Mouse (Mus musculus) right cerebral cortex, postnatal 36 days (tissue): Measurements from ENCODE around the gene Taco1.
A peak's percentile ranks its signal among the peaks of the same experiment; 100 is the strongest.
"Not testable (repeated sequence)": the region's sequence is repeated elsewhere in the genome, so short reads cannot be mapped to it uniquely, and the experiment has no call there.

Source experiments
- DNase-seq, 2 experiments: peaks; one replicate each; pipeline ENCODE4 v3.0.0; 2022; ENCODE audit warnings: low spot score in 2 of 2, mixed read lengths in 1 of 2

Taco1 gene

GRCm38 (mm10) chr11:106061311-106061710, 4.5 kb upstream of the Taco1 start:
- no peak for DNase-seq

DNA sequence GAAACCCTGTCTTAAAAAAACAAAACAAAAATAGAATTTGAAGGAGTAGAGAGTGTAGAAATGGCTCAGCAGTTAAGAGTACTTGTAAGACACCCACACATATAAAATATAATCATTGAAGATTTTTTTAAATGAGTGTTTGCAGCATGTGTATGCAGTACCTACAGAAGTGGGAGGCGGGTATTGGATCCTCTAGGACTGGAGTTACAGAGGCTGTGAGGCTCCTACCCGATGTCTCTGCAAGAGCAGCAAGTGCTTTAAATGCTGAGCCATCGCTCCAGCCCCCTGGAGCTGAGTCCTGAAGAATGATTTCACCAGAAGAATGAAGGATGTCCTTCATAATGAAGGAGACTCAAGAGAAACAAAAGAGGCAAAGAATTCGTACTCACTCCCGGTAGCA, 2.1 kb upstream of the Taco1 start:
- DNase-seq = no peak

GRCm38 (mm10) chr11:106065073-106065922, 563 bp upstream of the Taco1 start:
- no peak for DNase-seq

GRCm38 (mm10) chr11:106066616-106067015, 755 bp downstream of the Taco1 start:
- not testable (repeated sequence) for DNase-seq

DNA sequence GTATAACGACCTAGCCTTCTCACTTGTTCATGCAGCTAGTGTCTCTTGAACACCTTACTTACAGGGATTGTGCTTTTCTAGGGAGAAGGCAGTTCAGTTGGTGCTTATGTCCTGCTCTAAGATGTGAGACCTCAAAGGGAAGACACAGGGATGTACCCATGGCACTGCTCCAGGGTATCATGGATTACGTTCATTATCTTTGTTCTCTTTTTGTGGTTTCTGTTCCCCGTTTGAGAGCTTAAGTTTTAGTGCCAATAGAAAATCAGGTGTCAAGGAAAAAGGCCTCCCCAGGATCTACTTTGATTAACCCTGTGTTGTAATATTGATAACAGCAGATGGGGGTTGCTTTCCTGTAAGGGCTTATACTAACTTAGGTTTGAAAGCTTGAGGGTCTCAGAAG, 7.9 kb downstream of the Taco1 start:
- DNase-seq = no peak

- no peak for DNase-seq
These were observed 10.5 kb downstream of the Taco1 start for GRCm38 (mm10) chr11:106076321-106076720.

DNA sequence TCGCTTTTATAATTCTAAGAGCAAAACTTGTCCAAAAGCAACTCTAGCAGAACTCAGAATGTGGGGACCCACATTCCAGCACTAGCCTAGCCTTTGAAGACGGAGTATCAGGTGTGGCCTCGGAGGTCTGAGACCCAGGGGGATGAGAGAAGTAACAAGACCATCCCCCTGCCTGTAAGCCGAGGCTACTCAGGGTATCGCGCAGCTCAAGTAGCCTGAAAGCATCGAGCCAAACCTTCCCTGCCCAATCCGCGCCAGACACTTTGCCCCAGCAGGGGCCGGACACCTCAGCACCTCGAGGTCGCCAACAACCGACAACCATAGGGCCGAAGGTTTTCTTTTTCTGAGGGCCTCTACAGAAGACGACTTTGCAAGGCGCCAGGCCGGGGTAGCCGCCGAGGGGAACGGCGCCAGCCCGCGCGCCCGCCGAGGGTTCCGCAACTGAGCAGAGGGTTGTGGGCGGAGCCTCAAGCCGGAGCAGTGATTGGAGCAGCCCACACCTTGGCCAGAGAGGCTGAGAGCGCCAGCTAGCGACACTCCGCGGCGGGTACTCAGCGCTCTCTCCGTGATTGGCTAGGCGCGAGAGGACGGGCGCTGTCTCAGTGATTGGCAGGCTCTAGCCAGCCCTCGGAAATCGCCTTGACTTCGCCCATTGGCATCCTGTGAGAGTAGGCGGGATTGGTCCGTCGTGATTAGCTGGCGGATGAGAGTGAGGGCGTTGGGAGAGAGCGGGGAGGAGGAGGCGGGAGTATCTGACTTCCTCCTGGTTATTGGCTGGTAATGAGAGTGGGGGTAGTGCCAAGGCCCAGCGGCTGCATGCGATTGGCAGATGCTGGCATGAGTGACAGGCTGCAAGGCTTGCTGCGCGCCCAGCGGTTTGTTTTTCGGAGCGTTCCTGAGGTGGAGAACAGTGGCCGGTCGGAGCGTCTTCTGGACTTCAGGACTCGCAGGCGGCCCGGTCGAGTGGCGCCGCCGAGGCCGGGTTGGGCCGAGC, 18.1 kb downstream of the Taco1 start, which contains the start of gene Map3k3:
Gene Map3k3 (plus strand): TSS at position 906 of the 994 bp plus-strand sequence.
- DNase-seq = peak; percentile 100

GRCm38 (mm10) chr11:106084911-106085561, 19.2 kb downstream of the Taco1 start:
- DNase-seq = peak; percentile 31 to 53

- DNase-seq = no peak
These were observed 32.4 kb downstream of the Taco1 start for GRCm38 (mm10) chr11:106098223-106098622.

GRCm38 (mm10) chr11:106102866-106103265, 37.0 kb downstream of the Taco1 start:
- DNase-seq = no peak

GRCm38 (mm10) chr11:106106047-106106587, 40.3 kb downstream of the Taco1 start:
- DNase-seq = no peak

DNA sequence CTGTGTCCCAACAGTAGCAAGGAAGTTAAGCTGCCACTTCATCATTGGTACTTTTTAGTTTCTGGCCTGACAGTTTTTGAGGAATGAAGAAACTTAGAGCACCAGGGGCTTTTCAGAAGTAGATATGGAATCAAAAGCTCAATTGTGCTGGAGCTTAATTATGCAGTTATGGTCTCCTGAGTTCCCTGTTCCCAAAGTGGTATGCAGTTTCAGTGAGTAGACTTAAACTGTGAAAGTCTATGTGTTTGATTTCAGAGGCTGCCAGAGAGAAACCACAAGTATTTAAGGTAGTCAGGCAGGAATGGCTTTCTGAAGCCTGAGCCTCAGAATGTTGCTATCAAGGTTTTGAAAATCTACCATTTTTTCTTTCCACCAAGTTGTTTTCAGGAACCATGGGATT, 45.8 kb downstream of the Taco1 start:
- no peak for DNase-seq

- no peak for DNase-seq
These were observed 56.4 kb downstream of the Taco1 start for GRCm38 (mm10) chr11:106122221-106122620.

GRCm38 (mm10) chr11:106122736-106123135, 56.9 kb downstream of the Taco1 start:
- DNase-seq = no peak
